9 mouse cellular contexts compared by ENCODE assay signal in the genomic region with DNA sequence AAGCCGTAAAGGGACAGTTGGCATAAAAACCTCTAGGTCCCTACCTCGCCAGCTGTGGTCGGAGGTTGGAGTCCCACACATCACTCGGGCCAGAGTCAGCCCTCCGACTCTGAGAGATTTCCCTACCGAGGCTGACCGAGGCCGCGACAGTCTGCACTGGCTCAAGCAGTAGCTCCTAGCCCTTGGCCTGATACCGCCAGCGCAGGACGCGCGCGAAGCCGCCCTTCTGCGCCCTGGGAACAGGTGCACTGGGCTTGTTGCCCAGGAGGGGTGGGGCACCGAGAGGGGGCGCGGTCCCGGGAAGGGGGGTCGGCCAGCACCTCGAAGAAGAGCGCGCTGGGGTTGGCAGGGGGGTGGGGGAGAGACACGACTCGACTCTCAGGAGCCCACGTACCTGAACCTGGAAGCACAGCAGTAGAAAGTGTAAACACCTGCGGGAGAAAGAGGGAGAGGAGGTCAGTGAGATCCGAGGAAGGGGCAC. TPM values are rescaled to one million over a fixed set of nuclear protein-coding genes. Genes with fewer than 3 reads are reported as not detected.
DNase-seq lines count a peak whose midpoint lies in the region; ATAC-seq lines count a peak whose summit lies in the region.
"Had no signal": no experiment of that assay in that cellular context is flagged by ENCODE, and none has a peak within 500 bp of the region (broad histone marks: within the 10 kb centered on the region; RNA-seq: fewer than 3 reads in every experiment).

No protein-coding gene starts in this region.

- no peaks in the 10 kb centered on the region for H3K9me3 ChIP-seq in heart, embryonic 13.5 days
- H3K9me3 ChIP-seq in kidney, embryonic 16.5 days (ENCODE audit: low read length): no peaks in the 10 kb centered on the region
- no peaks in the 10 kb centered on the region for H3K9me3 ChIP-seq in lung, embryonic 16.5 days (ENCODE audit: control insufficient read depth, low read length)

- peak overlapping the region; percentile 89 for H3K27ac ChIP-seq in heart, embryonic 13.5 days (replicated peaks)
- no peak overlapping the region for H3K27ac ChIP-seq in kidney, embryonic 16.5 days (ENCODE audit: low read length)
- peak overlapping the region; percentile 75 for H3K27ac ChIP-seq in lung, embryonic 16.5 days (ENCODE audit: low read length)

- H3K27me3 ChIP-seq in heart, embryonic 13.5 days (replicated peaks): peaks cover 27% of the 10 kb centered on the region
- H3K27me3 ChIP-seq in kidney, embryonic 16.5 days (ENCODE audit: insufficient read depth, low read length): peaks cover 19% of the 10 kb centered on the region
- peaks cover 19% of the 10 kb centered on the region for H3K27me3 ChIP-seq in lung, embryonic 16.5 days (ENCODE audit: control insufficient read depth, insufficient read depth, low read depth, low read length)

- intact Hi-C loops in left cerebral cortex, postnatal 10 days (cut with DNase I): loop anchor here (5.0 kb wide), 2 partner anchors 429 to 964 kb away; no protein-coding TSS in a partner anchor

- peaks cover 60% of the 10 kb centered on the region for H3K4me1 ChIP-seq in heart, embryonic 13.5 days
- H3K4me1 ChIP-seq in kidney, embryonic 16.5 days (ENCODE audit: insufficient read depth, low read length): peaks cover 34% of the 10 kb centered on the region
- H3K4me1 ChIP-seq in lung, embryonic 16.5 days (replicated peaks; ENCODE audit: control insufficient read depth, insufficient read depth, low read length): peaks cover 40% of the 10 kb centered on the region

- H3K9ac ChIP-seq in heart, embryonic 13.5 days: peak overlapping the region; percentile 84
- H3K9ac ChIP-seq in kidney, embryonic 16.5 days (replicated peaks; ENCODE audit: low read length): peak overlapping the region; percentile 63
- peak overlapping the region; percentile 66 for H3K9ac ChIP-seq in lung, embryonic 16.5 days (ENCODE audit: low read length)

- peak; percentile 10 to 60 for DNase-seq in left cerebral cortex, postnatal 10 days (ENCODE audit: extremely low spot score in 1 of 2, low spot score in 2 of 2)
- no peak for DNase-seq in left cerebral cortex, adult 9 months (ENCODE audit: low spot score in 2 of 2)
- DNase-seq in embryo, embryonic 11 days: peak; percentile 39
- DNase-seq in right cerebral cortex, postnatal 14 days: peak; percentile 35

- H3K36me3 ChIP-seq in heart, embryonic 13.5 days: peaks cover 25% of the 10 kb centered on the region
- peaks cover 22% of the 10 kb centered on the region for H3K36me3 ChIP-seq in kidney, embryonic 16.5 days (ENCODE audit: insufficient read depth, low read length)
- H3K36me3 ChIP-seq in lung, embryonic 16.5 days (ENCODE audit: control insufficient read depth, insufficient read depth, low read length): peaks cover 12% of the 10 kb centered on the region

- peak overlapping the region; percentile 71 for H3K4me3 ChIP-seq in heart, embryonic 13.5 days
- H3K4me3 ChIP-seq in kidney, embryonic 16.5 days (ENCODE audit: low read length): peak overlapping the region; percentile 61
- H3K4me3 ChIP-seq in lung, embryonic 16.5 days (ENCODE audit: low read length): peak overlapping the region; percentile 62

- no peak for ATAC-seq in heart, embryonic 13.5 days (ENCODE audit: extremely low read depth, insufficient number of reproducible peaks, low FRiP score, low TSS enrichment)
- ATAC-seq in kidney, embryonic 16.5 days (ENCODE audit: low FRiP score, low TSS enrichment): 0 out of 2 replicates have a peak, but pooled peaks have one; percentile 12
- ATAC-seq in lung, embryonic 16.5 days (ENCODE audit: low read depth): peak; percentile 49
- no peak for ATAC-seq in inflammation-experienced regulatory T-cells, adult 6 months

- 2% methylated on average over 30 of the region's 30 CpGs for WGBS in heart, embryonic 13.5 days
- WGBS in kidney, embryonic 16.5 days: under 1% methylated on average over 30 of the region's 30 CpGs
- 1% methylated on average over 30 of the region's 30 CpGs for WGBS in lung, embryonic 16.5 days

- H3K4me2 ChIP-seq in heart, embryonic 13.5 days: peak overlapping the region; percentile 96
- H3K4me2 ChIP-seq in kidney, embryonic 16.5 days (replicated peaks; ENCODE audit: low read depth, low read length): peak overlapping the region; percentile 98
- peak overlapping the region; percentile 92 for H3K4me2 ChIP-seq in lung, embryonic 16.5 days (ENCODE audit: low read depth, low read length)

RNA-seq across cellular contexts. Expression of gene Fgf18, which starts 0.5 kb away (rescaled TPM):
- total RNA-seq in left cerebral cortex, postnatal 10 days (2021): 1 to 10 TPM; 5.8 to 7.0 TPM
- polyA plus RNA-seq in heart, embryonic 13.5 days (2015; fragmentation: Nextera tagmentation; extraction: Ambion mirVana): 3.3 and 4.3 TPM in 2 replicates
- polyA plus RNA-seq in kidney, embryonic 16.5 days (2015; fragmentation: Nextera tagmentation; extraction: Ambion mirVana): 1.7 and 2.1 TPM in 2 replicates
- polyA plus RNA-seq in lung, embryonic 16.5 days (2015; fragmentation: Nextera tagmentation; extraction: Ambion mirVana): 10.8 and 11.3 TPM in 2 replicates
- polyA plus RNA-seq in inflammation-experienced regulatory T-cells, adult 6 months (2017; shearing (Covaris generic)): not detected

RNA-seq across cellular contexts. Expression of gene Npm1, which starts 16.3 kb away (rescaled TPM):
- 100 to 1,000 TPM; 202 to 219 TPM for total RNA-seq in left cerebral cortex, postnatal 10 days (2021)
- polyA plus RNA-seq in heart, embryonic 13.5 days (2015; fragmentation: Nextera tagmentation; extraction: Ambion mirVana): 532 and 581 TPM in 2 replicates
- polyA plus RNA-seq in kidney, embryonic 16.5 days (2015; fragmentation: Nextera tagmentation; extraction: Ambion mirVana): 999 and 1,010 TPM in 2 replicates
- 736 and 786 TPM in 2 replicates for polyA plus RNA-seq in lung, embryonic 16.5 days (2015; fragmentation: Nextera tagmentation; extraction: Ambion mirVana)
- polyA plus RNA-seq in inflammation-experienced regulatory T-cells, adult 6 months (2017; shearing (Covaris generic)): 1,000 to 10,000 TPM; 1,279 to 1,457 (median 1,455) TPM

RNA-seq across cellular contexts. Expression of gene Tlx3, which starts 56.7 kb away (rescaled TPM):
- total RNA-seq in left cerebral cortex, postnatal 10 days (2021): not detected
- polyA plus RNA-seq in heart, embryonic 13.5 days (2015; fragmentation: Nextera tagmentation; extraction: Ambion mirVana): not detected in 2 replicates
- polyA plus RNA-seq in kidney, embryonic 16.5 days (2015; fragmentation: Nextera tagmentation; extraction: Ambion mirVana): 0.14 TPM in 1 of 2 replicates, not detected in the other
- polyA plus RNA-seq in lung, embryonic 16.5 days (2015; fragmentation: Nextera tagmentation; extraction: Ambion mirVana): not detected in 2 replicates
- polyA plus RNA-seq in inflammation-experienced regulatory T-cells, adult 6 months (2017; shearing (Covaris generic)): not detected
- total RNA-seq: left cerebral cortex, adult 8-10 months had no signal

Comparison
In these comparisons a context has a peak if more than half of its experiments do, and no peak if none do; other contexts are left out.
1. DNase-seq: peak in left cerebral cortex, postnatal 10 days (2 of 2), embryo, embryonic 11 days (single experiment) and right cerebral cortex, postnatal 14 days (single experiment); none in left cerebral cortex, adult 9 months (0 of 2).
2. ATAC-seq: peak in kidney, embryonic 16.5 days (single experiment) and lung, embryonic 16.5 days (single experiment); none in heart, embryonic 13.5 days (single experiment) and inflammation-experienced regulatory T-cells, adult 6 months (single experiment).
3. Peak in every context shown above with its lines, with median percentiles within 50 percentile points of each other: H3K4me2 ChIP-seq, H3K4me3 ChIP-seq and H3K9ac ChIP-seq.